Mouse (Mus musculus): Measurements from ENCODE around the gene Cep164.
"Not testable (repeated sequence)": the region's sequence is repeated elsewhere in the genome, so short reads cannot be mapped to it uniquely, and the experiment has no call there.

Cep164 gene

DNA sequence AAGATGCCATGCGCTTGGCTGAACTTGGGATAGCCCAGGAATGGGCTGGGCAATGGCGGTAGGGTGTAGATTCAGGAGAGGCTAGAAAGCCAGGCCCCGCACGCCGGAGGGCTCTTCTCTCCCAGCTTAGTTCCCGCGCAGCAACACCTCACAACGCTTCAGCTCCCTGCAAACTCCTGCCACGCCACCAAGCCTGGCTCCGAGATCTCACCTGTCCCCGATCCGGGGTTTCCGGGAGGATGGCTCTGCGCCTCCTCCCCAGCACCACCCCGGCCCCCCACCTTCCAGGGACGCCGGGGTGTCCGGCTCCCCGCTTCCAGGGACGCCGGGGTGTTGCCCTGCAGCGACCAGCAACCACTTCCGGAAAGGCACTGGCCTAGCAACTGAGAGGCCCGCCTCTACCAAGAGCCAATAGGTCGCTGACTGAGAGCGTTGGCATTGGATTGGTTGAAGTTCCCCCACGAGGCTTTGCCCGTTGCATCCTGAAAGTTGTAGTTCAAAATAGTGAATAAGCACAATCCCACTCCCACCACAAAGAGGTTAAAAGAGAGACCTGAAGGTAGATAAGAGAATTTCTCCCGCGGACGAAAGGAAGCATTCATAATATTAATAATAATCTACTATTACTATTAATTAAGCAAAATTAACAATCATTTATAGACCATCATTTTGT is at the start of gene Cep164:
Gene Cep164 (minus strand): TSS at position 401 of the 673 bp plus-strand sequence.
- DNase-seq (ENCODE audit: low spot score in 2 of 2): peak; percentile 82 to 86

DNA sequence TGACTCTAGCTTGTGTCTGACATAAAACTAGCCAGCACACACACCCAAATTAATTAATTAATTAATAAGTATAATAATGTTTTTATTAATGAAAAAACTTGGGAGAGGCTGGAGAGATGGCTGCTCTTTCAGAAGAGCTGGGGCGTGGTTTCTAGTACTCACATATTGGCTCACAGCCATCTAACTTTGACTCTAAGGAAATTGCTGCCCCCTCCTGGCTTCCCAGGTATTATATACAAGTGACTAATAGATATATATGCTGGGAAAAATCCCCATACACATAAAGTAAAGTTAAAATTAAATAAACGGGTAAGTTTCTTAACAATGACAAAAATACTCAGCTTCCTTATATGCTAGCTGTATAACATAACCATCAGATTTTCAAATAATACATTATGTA is 49.4 kb upstream of the Cep164 start:
- no peak for DNase-seq (ENCODE audit: low spot score in 2 of 2)

DNA sequence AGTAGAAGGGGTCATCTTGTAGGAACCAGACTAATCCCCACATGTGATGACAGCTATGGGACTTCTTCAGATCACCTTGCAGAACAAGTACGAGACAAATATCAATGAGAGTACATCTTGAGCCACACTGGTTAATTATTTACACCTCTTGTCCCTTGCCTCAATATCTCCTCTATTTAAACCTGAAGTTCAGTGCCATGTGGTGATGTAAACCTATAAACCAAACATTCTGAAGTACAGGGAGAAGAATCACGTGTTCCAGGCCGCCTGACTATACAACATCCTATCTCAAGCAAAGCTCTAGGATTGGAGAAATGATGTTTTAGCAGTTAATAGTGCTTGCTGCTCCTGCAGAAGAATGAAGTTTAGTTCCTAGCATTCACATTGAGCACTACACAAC is 41.8 kb upstream of the Cep164 start:
- no peak for DNase-seq (ENCODE audit: low spot score in 2 of 2)

DNA sequence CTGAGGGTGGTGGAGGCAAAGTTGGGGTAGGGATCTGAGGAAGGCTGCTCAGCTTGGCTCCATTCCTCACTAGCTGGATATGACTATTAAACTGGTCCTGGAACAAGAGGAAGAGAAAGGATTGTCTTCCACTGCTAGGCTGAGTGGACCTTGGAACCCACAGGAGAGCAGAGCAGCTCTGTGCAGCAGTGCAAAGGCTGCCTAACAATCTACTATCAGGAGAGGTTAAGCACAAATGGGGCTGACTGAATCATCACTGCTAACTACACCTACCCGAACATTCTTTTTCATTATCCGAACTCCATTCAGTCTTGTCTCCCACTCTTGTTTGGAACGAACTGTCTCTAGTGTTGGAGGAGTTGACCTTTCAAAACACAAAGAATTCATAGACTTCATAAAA is 40.7 kb upstream of the Cep164 start:
- no peak for DNase-seq (ENCODE audit: low spot score in 2 of 2)

DNA sequence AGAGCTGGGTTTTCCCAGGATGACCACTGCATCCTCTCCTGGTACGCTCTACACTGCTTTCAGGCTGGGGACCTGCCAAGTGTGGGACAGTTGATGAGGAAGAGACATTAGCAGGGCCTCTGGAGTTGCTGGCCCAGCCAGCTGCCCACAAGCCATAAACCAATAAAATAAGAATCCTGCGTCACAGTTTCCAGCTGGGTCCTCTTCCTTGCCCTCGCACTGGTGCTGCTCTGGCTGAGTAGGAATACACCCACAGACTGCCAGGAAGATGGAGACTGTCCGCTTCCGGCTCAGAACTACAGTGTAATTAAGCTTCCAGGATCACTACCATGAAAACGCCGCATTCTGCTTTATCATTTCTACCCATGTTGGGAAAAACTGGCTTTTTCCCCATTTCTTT is 33.3 kb upstream of the Cep164 start:
- no peak for DNase-seq (ENCODE audit: low spot score in 2 of 2)

DNA sequence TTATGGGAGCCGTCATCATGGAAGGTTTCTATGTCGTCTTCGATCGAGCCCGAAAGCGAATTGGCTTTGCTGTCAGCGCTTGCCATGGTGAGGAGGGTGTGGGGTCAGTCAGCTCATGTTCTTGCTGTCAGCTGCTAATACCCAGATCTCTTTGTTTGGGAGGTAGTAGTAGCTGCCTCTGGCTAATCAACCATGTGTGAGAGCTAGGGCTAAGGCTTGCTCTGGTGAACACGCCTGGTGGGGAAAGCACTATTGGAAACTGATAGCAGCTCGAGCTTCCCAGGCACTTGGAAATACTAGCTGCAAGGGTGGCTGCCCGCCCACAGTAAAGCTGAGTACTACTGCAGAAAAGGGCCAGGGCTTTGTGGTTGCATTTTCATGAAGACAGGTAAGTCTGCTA is 30.9 kb upstream of the Cep164 start:
- no peak for DNase-seq (ENCODE audit: low spot score in 2 of 2)

DNA sequence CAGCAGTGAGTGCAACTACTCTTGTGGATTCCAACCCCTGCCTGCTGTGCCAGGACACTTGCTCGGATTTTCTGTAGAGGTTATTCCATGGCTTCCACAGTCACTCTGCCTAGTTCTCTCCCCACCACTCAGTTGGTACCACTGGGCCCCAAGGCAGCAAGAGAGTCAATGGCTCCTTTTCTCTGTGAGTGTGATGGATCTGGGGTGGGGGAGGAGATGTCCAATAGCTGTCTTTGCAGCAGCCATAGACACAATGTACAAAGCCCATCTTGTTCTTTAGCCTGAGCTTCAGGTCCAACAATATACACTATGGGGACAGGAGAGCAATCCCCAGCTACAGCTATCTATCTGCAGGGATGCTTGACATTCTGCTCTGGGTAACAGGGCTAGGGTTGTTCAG is 25.6 kb upstream of the Cep164 start:
- no peak for DNase-seq (ENCODE audit: low spot score in 2 of 2)

DNA sequence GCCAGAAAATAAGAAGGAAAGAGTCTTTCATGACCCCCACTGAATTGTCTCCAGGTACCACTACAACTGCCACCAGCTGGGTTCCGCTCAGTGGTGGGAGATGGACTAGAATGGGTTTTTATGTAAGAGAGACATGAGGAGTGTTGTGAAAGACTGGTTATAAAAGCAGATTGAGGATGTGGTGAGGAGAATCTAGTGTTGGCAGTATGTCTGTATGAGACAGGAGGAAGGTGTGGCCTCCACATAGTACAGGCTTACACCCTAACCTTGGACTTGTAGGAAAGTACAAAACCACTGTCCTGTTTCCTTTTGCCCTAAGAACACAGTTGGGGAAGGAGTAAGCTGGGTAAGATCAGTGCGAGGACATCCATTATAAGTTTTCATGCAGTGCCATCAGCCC is 25.2 kb upstream of the Cep164 start:
- DNase-seq (ENCODE audit: low spot score in 2 of 2): no peak

DNA sequence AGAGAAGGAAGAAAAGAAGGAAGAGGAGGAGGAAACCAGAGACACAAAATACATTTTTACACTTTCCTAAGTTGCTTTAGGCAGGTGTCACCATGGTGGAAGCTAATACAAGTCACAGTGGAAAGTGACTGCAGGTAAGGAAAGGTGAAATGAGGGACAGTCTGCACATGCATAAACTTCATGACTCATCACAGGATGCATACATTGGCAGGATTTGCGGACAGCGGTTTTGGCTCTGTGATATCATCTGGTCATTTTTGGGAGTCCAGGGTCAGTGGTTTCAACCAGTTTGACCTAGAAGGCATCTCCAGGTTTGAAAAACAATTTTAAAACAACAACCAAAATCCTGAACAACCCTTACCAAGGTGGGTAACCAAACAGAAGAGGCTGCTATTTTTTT is 23.3 kb upstream of the Cep164 start:
- DNase-seq (ENCODE audit: low spot score in 2 of 2): no peak

DNA sequence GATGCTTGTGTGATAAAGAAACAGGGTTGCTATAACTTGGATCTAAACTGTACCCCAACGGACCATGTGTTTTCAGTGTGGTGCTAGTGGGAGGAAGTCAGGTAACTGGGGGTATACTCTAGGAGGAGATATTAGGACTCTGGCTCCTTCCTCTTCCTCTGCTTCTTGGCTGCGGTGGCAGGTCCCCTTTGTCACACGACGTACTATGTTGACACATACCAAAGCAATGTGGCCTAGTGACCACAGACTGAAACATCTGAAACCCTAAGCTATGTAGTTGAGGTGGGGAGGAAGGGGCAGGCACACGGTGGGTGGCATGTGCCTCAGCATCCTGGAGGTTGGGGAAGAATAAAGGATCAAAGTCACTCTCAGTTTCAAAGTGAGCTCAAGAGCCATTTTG is 22.8 kb upstream of the Cep164 start:
- no peak for DNase-seq (ENCODE audit: low spot score in 2 of 2)

DNA sequence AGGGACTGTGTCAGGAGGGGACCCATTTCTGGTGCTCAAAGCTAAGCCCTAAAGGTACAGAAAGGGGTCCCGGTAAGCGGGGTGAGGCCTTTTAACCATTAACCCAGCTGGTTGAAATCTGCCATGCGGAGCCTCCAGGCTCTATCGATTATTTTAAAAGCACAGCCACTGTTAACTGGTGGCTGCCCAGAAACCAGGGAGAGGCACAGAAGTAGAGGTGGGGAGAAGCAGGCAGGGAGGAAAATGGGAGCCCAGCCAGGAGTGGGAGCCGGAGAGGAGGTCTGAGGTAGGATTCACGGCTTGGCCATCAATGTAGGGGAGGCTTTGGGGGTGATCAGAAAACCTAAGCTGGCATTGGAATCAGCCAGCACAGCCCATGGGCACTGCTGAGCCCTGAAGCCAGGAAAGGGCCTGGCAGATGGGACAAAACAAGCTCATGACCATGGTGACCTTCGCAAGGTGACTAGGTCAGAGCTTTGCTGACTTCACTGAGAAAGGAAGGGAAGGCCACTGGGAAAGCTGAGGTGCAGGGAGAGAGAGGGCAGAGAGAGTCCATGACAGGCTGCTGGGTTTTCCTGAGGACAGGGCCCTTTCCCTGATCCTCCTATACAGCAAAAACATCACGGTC is 22.2 kb upstream of the Cep164 start:
- no peak for DNase-seq (ENCODE audit: low spot score in 2 of 2)

DNA sequence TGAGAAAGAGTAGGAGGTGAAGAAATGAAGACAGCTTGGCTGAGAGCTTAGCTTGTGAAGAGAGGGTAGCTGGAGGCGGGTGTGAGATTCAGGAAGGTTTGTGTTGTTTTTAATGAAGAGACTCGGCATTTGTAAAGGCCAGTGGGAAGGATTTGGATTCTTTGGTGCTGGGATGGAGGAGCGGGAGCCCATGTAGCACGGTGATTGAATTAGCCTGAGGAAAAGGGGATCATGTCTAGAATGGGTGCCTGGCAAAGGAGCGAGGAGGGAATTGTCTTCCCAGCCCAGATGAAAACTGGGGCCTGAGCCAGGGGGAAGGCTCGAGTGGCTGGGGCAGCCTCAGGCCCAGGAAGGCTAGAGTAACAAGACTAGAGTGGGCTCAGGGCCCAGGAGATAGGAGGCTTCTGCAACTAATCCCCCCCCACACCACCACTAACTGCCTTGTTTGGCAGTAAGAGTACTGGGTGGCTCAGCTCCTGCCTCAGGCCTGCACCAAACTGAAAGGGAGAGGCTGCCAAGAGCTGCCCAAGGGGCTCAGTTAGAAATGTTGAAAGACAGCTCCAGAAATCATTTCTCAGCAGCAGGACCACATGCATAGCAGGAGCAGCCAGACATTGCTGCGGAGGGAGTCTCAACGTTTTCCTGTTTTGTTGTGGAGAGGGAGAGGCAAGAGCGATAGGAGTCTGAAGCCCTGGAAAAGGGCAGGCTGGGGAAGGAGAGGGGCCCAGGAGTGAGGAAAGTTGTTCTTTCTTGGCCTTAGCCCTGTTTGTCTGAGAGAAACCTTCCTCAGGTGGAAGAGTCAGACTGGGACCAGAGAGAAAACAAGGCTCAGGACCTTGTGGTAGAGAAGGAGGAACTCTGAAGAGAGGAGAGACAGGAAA is 21.3 kb upstream of the Cep164 start:
- peak in 1 of 2 experiments; percentile 39 for DNase-seq (ENCODE audit: low spot score in 2 of 2)

DNA sequence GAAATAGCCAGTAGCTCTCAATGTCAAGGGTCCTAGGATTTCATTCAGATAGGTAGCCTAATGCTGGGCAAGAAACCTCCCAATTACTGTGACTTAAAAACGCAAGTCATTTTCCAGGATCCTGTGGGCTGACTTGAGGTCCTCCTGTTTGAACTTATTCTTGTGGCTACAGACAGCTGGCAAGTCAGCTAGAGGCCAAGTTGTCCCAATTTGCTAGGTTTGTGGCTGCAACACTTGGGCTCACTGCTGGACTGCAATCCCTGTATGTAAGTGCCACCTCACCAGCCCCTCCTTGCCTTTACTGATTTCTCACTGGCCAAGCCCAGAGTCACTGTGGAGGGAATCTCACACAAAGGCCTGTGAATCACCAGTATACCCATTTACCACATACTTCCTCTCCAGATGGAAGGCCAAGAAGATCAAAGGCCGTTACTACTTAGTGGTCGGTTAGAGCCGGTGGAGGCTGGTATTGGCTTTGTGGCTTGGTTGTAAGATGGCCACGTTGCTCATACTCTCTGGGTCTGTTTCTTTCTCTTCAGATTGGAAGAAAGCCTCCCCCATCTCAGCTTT is 18.5 kb upstream of the Cep164 start:
- DNase-seq (ENCODE audit: low spot score in 2 of 2): no peak

DNA sequence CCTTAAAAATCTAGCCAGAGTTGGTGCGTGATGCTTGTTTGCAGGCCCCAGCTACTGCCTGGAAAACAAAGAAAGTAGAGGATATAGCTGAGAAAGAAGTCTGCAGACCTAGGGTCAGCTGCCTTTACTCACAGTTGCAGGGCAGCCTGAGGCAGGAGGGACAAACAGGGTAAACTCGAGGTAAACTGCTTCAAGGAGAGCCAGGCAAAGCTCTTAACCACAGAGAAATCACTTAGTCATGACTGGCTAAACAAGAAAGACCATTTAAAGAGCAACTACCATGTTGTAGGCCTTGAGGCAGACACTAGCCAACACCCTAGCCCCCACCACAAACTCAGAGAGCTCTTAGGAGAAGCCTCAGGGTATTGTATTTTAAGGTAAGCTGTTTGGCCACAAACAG is 17.7 kb upstream of the Cep164 start:
- DNase-seq (ENCODE audit: low spot score in 2 of 2): not testable (repeated sequence)

DNA sequence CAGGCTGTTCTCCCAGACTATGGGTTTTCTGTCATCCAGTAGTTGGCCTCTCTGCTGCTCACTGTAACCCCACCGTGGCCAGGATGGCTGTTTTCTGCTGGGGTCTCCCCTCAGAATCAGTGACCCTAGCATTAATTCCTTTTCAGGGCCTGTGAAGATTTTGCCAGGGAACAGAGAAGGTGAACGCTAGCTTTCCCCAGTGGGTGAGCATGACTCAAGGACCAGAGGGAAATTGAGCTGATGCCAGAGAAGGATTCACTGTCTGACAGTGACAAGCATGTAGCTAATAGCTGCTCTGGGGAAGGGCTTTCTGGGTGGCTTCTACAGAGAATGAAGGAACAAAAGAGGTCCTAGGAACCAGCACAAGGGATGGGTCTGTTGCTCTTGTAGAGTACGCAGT is 17.1 kb upstream of the Cep164 start:
- DNase-seq (ENCODE audit: low spot score in 2 of 2): no peak

DNA sequence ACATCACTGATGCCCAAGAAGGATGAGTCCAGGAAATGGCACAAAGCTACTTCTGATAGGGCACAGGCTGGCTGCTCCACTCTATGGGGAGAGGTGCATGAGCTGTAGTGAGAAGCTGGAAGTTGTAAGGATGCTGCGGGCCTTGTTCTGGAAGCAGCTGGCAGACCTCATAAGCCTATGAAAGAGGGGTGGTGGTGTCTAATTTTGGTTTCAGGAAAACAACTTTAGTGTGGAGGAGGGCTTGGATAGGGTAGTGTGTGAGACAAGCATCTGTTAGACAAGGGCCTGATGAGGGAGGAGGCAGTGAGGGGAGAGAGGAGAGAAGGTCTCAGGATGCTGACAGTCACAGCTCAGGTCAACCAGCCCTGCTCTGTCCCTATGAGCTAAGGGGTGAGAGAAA is 15.3 kb upstream of the Cep164 start:
- no peak for DNase-seq (ENCODE audit: low spot score in 2 of 2)

DNA sequence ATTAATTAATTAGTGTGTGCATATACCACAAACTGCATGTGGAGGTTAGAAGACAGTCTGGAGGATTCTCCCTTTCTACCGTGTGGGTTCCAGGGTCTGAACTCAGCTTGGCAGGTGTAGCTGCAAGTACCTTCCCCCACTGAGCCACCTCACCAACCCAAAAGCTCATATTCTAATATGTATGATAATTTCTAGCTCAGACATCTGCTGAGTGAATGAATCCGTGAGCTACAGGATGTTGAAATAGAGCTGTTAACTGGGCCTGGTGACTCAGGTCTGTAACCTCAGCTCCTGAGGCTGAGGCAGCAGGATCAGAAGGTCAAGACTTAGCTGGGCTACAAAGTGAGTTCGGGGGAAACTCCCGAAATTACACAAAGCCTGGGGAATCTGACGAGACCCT is 14.5 kb upstream of the Cep164 start:
- no peak for DNase-seq (ENCODE audit: low spot score in 2 of 2)

DNA sequence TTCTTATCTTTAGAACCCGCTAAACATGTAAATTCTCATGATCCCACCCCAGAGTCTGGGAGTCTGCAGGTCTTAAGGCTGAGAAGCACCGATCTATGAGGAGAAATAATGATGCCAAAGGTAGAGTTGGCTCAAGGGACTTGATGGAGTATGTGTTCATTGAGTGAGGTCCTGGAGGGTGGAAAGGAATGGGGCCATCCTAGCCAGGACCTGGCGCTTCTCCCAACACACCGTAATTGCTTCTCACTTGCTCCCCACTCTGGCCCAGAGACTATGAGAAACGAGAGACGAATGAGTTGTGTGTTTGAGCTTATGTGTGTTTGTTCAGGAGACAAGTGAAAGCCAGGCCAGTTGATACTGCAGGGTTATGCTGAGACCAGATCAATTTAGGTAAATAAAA is 13.0 kb upstream of the Cep164 start:
- DNase-seq (ENCODE audit: low spot score in 2 of 2): no peak

DNA sequence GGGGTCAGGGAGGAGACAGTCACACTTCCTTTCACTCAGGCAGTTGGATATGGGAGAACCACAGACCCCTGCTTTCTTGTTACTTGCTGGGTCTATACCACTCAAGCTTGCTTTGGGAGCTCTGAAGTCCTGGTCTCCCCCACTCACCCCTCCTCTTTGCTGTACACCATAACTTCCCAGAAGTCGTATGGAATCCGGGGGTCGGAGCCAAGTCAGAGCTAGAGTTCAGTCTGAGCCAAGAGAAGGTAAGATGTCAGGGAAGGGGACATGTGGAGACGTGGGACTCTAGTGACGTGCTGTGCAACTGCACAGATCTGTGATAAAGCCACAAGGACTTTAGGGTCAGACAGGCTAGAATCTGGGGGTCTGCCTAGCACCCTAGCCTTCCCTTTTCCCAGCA is 11.8 kb upstream of the Cep164 start:
- DNase-seq (ENCODE audit: low spot score in 2 of 2): no peak

DNA sequence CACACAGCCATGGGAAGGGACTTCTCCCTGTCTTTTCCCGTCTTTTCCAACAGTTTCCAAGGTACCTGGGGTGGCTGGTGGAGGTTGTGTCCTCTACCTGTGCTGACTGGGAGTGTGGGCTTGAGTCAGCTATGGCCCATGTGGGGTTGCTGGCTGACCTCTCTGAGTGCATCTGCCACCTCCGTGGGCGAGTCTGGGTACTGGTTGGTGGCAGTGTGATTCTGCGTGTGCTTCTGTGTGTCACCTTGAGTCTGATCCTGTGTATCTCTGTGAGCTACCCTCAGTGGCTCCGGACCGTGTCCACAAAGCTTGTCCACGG is 11.4 kb upstream of the Cep164 start:
- DNase-seq (ENCODE audit: low spot score in 2 of 2): no peak

DNA sequence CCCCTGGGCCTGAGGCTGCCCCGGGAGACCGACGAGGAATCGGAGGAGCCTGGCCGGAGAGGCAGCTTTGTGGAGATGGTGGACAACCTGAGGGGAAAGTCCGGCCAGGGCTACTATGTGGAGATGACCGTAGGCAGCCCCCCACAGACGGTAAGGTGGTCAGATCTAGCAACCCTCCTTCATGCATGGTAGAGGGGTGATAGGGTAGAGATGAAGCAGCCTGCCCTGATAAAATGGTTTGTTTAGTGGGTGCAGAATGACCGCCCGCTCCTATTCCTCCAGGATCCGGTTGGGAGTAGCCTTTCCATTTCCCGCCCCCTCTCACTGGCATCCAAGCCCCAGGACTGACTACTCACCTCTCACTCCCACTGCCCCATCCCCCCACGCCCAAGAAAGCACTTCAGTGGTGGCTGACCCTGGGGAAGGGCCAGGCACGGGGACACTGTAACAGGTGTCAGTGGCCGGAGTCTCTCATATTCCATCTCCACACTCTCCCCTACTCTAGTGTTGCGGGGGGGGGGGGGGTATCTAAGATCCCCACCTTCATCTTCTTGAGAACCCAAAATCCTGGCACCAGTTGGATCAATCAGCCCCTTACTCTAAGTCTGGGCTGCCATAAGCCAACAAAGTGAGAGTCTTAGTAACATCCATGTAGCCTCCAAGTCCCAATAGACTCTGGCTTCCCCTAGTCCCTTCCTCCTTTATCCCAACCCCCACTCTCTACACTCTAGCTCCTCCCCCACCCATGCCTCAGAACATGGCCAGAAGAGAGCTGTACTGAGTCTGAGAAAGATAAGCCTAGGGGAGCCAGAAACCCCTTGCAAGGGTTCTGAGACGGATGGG is 10.9 kb upstream of the Cep164 start:
- no peak for DNase-seq (ENCODE audit: low spot score in 2 of 2)

Data from frontal cortex, postnatal 10 days (tissue).